Mouse (Mus musculus) frontal cortex, adult (tissue): ENCODE measurements around the gene Urb1.

ENCODE experiments used
- ATAC-seq: cut with Nextera tagmentation; 2 replicates; pipeline ENCODE4 v1.9.2; 2017; ENCODE audit warnings: mild to moderate bottlenecking, moderate library complexity, mixed read lengths; ENCODE audit not compliant: low TSS enrichment

Urb1 gene

DNA sequence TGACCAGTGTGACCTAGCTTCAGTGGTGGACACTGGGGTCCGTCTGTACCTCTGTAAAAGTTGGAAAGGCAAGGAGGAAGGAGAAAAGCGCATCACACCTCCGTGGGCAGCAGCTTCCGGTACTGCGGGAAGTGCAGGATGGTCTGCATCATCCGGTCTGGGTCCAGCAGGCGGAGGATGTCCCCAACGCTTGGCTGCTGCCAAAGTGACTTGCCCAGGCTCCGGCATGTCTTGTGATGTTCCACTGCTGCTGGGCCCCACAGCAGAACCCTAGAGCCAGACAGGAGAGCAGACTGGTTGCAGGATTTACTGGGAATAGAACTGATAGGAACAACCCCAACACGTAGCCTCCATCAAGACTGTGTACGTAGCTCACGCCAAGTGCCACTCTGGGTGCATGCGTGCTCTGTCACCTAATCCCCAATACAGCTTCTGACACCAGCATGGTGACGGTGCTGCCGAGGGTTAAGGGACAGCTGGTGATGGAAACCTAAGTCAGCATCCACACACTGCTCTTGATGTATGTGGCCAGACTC, 43.2 kb downstream of the Urb1 start:
- no peak for ATAC-seq

- no peak for ATAC-seq
These were observed 44.9 kb downstream of the Urb1 start for GRCm38 (mm10) chr16:90765195-90765877.

- ATAC-seq: no peak
These were observed 49.7 kb downstream of the Urb1 start for GRCm38 (mm10) chr16:90760515-90760914.

- no peak for ATAC-seq
These were observed 50.9 kb downstream of the Urb1 start for GRCm38 (mm10) chr16:90759335-90759734.

- ATAC-seq: no peak
These were observed 56.7 kb downstream of the Urb1 start for GRCm38 (mm10) chr16:90753386-90753941.

DNA sequence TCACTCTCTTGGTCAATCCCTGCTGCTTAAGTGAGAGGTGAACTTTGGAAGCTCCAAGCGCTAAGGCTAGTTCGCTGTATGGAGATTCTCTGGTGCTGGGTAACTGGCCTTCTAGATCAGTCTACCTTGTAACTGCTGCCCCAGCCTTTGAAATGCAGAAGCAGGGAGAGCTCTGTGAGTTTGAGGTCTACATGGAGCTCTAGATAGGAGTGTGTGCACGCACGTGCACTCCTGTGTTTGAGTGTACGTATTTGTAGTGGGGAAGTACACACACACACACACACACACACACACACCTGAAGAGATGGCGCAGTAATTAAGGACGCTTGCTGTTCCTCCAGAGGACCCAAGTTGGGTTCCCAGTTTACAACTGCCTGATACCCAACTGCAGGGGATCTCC, 62.0 kb downstream of the Urb1 start:
- ATAC-seq: no peak

DNA sequence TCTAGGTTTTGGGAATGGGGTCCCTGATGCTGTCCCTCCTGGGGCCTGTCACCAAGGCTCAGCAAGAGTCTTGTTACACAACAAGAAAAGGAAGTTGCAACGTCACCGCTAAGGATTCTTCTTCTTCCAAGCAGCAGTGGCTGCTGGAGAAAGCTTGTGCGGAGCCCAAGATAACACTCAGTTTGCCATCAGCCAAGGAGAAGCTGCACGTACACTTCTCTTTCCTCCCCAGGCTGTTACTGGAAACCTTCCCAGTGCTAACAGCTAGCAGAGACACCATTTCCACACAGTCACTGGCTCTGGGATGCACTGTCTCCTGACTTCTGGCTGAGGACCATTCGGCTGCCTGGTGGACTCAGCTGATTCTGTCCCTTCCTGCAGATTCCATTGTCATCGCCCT, 63.1 kb downstream of the Urb1 start:
- ATAC-seq: peak; percentile 85

DNA sequence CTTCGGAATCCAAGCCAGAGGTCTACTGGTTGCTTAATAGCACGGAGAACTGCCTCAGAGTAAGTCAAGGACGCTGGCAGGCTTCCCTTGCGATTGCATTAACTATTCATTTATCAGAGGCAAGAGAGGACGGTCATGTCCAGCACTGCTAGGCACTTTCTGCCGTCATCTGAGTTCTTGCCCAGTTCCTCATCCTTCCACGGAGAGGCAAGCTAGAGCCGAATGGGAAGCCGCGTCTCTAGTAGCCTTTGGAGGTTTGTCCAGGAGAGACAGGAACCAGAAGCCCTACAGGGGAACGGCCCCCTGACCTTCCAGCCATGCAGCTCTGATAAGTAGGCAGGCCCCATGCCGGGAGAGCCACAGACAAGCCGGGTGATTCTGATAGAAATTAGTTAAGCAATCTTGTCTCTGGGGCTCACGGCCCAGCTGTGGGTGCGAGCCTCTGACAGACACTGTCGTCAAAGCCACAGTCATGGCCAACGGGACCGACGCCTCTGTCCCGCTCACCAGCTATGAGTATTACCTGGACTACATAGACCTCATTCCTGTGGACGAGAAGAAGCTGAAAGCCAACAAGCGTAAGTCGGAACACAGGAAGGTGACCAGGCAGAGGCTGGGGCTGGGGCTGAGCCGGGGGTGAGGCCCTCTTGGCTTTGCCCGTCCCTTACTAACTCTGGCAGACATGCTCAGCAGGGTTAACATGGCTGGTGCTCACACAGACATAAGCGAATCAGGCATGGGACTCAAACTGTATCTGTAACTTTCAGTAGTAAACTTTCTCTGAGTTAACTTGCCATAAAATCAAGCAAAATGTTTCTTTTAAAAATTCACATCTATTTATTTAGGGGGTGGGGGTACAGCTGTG, 71.9 kb downstream of the Urb1 start, which contains the start of gene Mrap:
Mrap (plus strand) TSS at position 116 of the 865 bp plus-strand sequence.
- ATAC-seq: no peak

GRCm38 (mm10) chr16:90736672-90737270, 73.4 kb downstream of the Urb1 start:
- ATAC-seq: no peak

GRCm38 (mm10) chr16:90735611-90736010, 74.6 kb downstream of the Urb1 start:
- ATAC-seq: no peak

DNA sequence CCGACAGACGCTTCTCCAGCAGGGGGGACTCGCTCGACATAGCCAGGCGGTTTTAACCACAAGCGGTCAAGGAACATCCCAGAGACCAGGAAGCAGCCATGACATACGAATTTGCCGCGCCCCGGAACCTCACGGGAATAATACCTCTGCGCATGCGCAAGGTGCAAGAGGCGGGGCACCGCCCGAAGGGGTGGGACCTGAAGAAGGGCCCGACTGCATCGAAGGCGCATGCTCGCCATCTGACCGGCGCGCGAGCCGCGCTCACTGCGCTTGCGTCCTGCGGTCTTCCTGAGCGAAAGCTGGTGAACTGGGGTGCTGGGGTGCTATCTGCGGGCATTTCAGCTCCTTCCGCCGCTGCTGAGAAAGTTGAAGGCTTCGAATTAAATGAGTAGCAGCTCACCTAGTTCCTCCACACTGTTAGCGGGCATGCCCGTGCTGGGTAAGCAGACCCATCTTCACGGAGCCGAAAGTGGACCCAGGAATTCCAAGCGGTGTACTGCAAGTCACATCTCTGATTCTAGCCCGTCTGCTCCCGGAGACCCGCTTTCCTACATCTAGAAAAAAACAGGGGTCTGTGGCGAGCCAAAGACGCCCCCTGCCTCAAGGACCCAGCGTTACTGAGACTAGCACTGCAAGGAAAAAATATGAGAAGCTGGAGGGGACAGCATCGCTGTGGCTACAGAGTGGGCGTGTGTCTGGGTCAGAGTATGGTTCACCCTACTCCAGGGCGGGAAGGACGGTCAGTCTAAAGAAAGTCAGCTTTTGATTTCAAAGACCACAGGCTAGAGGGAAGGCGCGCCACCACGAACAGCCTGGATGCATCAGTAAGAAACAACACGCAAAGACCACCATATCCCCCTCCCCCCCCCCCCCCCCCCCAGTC, 82.7 kb downstream of the Urb1 start, which contains the start of gene Mis18a:
Mis18a (minus strand) TSS at position 172 of the 883 bp plus-strand sequence.
- peak; percentile 99 for ATAC-seq

DNA sequence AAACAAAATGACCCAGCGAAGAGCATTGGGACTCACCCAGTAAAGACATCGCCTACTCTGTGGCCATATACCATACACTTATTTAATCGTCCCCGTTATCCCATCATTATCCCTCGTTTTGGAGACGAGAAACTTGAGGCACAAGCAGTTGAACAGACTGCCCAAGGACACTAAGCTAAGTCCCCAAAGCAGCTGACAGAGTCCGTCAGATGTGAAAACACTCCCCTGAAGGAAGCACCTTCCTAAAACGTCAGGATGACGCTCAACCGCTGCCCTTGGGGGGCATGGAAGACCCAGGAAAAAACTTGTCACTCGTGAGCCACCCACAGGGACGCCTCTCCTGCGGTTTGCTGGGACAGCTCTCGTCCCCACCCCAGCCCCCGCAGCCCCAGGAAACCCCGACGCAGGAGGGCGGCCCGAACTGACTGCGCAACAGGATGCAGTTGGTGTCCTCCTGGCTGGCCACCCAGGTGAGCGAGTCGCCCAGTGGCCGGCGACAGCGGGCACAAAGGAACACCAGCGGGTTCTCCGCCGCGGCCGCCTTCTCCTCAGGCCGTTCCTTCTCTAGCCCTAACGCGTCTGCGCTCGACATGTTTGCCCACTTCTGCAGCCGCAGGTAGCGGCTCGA, 83.5 kb downstream of the Urb1 start:
- no peak; the same call in 1 of the 2 replicates for ATAC-seq

- no peak for ATAC-seq
These were observed 86.2 kb downstream of the Urb1 start for GRCm38 (mm10) chr16:90724051-90724450.

- no peak for ATAC-seq
These were observed 99.9 kb downstream of the Urb1 start for GRCm38 (mm10) chr16:90710313-90710712.

DNA sequence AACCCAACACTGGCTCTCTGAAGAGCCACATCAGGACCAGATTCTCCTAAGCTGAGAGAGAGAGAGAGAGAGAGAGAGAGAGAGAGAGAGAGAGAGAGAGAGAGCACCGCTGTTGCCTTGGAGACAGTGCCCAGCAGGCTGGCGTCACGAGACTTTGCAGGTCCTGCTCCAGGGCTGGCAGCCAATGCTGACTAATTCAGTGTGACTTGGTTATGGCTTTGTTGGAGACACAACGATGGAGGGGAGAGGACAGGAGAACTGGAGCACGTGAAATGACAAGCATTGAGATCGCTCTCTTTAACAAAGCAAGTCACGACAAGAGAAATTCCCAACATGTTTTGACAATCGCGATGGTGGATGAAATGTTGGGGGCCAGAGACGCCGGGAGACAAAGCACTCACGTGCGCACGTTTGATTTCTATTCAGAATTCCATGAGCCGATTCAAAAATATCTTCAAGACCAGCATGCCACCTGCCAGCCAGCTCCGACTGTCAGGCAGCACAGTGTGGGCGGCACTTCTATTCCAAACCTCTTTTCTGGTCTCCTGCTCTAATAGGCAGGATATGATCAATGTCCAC, 100.4 kb downstream of the Urb1 start:
- peak; percentile 39 for ATAC-seq

- no peak for ATAC-seq
These were observed 103.9 kb downstream of the Urb1 start for GRCm38 (mm10) chr16:90706279-90706678.

DNA sequence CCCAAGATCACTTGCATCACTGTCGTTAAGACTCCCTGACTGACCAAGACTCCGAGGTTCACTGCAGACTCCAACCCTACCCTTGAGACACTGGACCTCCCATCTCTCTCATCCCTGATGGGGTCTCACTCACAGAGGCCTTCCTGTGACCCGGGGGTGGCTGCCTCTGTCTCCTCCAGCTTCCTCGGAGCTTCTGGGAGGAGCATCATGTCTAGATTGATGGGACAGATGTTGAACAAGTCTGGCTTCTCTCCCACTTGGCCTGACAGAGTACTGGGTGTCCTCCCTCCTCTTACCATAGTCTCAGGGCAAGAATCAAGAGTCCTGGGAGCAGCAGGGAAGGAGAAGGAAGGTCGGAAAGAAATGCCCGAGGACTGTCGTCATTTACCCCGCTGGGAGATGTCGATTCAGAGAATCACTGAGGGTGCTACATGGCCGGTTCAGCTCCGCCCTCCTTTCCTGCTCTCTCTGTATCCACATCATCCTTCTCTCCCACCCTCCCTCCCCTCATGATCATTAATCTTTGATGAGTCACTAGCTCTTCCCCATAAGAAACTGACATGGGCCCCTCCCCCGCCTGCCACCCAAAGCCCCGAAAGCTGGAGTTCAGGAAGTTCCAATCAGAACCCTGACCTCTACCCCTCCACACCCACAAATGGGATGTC, 105.9 kb downstream of the Urb1 start:
- no peak for ATAC-seq

DNA sequence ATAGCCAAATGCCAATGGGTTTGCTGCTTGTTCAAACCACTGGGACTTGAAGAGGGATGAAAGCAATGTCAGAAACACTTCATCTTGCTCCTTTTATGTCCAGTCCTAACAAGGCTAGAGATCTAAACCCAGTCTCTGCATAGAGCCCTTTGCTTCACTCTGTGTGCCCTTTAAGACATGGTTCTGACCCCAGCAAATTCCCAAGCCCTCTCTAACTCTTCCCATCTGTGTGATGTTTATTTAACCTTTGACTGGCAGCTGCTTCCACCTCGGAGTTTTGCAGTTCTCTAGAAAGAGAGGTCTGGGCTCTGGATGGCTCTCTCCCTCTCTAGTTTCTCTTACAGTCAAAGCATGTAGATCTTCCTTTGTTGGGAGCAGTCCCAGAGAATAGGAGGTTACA, 106.6 kb downstream of the Urb1 start:
- no peak for ATAC-seq

DNA sequence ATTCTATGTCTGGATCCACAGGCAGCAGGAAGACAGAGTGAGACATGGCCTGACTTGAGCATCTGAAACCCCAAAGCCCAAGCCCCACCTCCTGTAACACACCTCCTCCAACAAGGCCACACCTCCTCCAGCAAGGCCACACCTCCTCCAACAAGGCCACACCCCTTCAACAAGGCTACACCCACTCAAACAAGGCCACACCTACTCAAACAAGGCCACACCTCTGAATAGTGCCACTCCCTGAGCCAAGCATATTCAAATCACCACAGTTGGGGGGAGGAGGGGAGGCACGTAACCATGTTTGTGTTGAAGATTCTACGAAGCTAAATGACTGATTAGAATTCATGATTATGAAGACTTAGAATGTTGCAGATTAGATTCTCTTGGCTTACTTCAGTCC, 108.7 kb downstream of the Urb1 start:
- no peak for ATAC-seq
